Mouse (Mus musculus) c-Kit-positive CD71-positive TER-119-negative erythroid progenitor cells, embryonic 14.5 days (primary cell): Measurements from ENCODE around the gene Crybg3.

Source experiments
- DNase-seq: peaks from one replicate; pipeline ENCODE4 v3.0.0-alpha.2; 2013; ENCODE audit warnings: low read depth

The Crybg3 gene

DNA sequence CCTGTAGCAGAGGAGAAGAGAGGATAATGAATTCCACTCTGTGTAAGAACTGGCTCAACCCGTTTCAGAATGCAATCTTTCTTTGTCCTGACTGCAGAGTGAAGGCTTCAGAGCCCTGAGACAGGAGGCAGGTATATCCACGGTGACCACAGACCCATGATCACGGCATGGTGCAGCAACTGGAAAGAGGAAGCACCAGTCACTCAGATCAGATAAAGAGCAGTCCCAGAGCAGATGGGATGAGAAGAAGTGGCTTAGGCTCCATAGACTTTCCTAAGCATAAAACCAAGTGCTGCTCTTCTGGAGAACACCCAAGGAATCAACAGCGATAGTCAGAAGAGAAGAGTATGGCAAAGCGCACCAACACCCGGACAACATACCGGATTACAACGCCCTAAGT lies 21.5 kb downstream of the Crybg3 start:
- no peak for DNase-seq

DNA sequence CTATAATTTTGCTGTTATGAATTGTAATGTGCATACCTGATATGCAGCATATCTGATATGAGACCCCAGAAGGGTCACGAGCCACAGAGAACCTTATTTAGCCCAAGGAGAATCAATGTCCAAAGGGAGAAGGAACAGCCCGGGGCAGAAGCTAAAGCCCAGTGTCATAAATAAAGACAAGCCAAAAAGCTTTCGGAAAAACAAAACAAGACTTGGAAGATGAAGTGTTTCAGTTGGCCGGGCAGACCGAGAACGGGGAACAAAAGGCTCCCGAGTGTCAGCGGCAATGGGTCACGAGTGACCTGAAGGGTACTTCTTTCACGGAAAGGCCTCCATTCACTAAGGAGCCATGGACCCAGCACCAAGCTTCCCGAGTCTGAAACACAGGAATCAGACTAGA lies 26.8 kb downstream of the Crybg3 start:
- DNase-seq, result no peak

DNA sequence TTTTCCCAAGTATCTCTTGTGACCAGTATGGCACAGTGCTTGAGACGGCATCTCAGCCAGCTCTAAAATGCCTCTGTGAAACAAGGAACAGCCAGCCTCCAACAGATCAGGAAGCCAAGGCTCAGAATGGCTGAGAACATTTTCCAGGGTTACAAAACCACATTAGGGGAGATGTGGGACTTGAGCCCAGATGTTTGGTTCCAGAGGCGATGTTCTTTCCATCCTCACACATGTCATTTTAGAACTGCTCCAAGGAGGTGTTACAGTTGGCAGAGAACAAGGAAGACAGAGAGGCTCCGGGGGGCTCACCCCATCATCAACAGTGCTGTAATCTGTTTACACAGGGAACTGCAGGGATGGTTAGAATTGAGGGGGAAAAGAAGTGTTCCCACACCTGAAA lies 28.1 kb downstream of the Crybg3 start:
- DNase-seq, result no peak

DNA sequence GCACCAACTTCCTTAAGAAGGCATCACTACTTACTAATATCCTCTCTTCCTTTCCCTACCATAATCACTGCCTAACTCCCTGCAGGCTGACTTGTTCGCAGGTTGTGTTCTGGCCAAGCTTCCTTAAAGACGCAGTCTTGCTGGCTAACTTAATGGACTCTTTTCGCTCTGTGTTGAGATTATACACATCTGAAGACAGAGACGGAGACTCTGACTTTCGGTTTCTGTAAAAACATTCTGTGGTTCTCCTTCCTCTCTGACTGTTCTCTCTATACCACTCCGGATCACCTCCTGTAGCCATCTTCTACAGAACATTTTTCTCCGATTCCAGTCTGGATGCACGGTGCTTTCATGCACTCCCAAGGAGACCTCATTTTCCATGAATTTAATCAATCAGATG lies 30.0 kb downstream of the Crybg3 start:
- DNase-seq, result no peak

DNA sequence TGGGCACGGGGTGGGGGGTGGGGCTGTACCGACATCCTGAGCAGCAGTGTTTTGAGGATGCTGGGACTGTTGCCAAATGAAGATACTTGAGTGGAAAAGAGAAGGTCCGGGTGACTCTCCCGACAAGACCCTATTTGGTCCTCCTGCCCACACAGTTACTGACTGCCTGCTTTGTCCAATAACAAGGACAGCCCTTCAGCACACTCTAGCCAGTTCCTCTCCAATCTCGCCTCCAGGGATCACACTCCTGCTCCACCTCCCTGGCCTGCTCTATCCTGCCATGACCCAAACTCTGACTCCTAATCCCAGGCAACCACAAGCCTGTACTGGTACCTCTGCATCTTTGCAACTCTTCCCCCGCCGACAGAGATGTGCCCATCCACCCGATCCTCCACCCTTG lies 30.9 kb downstream of the Crybg3 start:
- no peak for DNase-seq

DNA sequence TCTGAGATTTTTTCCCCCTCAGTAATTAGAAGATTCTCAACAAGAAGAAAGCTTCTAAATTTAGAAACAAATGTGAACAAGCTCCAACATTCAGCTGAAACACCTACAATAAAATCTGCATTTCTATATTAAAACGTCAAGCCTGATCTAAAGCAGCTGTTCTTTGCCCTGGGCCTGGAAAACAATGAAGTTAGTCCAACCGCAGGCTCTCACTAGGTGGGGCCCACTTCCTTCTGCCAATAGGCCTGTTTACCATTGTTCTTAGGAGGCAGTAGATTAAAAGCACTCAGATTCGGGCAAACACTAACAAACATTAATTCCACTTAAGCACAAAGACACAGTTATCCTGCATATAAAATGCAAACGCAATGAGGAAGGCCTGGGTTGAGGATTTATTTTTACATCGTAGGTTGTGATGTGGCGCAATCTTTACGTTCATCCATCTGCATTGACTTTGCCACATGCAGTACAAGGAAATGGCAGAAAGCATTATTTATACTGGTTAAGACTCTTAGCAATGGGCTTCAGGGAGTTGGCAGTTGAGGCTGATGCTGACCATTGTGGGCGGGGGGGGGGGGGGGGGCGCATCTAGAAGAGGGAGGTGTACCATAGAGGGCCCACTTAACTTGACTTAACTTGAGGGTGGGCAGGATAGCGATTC lies 32.9 kb downstream of the Crybg3 start:
- no peak for DNase-seq

DNA sequence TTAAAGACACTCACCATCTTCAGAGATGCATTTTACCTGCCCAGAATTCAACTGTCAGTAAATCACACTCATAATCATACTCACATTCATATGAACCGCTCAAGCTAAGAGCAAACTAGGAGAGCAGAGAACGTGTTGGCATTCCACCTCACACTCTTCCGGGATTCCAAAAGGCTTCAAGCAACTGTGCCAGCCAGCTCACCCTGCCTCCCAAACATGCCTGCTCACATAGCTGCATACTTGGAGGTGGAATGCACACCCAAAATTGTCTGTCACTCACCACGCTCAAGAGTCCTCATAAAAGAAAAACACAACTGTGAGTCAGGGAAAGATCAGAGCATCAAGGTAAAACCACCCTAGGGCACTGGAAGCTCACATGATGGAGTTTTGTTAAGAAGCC lies 34.3 kb downstream of the Crybg3 start:
- no peak for DNase-seq

DNA sequence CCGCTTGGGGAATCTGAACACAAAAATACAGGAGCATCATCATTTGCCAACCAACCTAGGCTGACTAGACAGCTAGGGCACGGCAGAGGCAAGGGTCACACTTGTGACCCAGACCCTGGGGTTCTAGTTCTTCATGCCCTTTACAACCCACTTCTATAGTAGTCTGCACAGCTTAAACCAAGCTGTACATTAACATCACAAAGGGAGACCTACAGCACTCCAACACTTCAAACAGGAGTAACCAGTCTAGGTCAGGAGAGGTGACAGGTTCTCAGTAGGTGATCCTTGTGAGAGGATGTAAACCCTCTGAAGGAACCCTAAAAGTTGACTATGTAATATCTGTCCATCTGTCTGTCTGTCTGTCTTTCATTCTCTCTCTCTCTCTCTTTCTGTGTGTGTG lies 35.1 kb downstream of the Crybg3 start:
- no peak for DNase-seq

DNA sequence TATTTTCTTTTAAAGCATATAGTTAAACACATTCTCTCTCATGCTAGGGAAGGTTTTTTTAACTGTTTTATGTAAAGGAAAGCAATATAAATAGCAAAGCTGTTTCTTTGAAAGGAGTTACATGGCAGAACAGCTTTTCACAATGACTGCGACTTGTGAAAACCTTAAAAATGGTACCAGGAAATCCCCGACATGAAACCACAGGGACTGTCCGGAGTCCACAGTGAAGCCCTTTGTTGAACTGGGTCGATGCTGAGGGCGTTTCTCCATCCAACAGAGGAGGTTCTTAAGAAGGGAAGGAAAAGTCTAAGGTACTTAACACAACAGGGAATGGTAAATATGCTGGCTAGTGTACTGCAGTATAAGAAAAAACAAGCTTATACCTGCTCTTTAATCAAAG lies 36.8 kb downstream of the Crybg3 start:
- no peak for DNase-seq

DNA sequence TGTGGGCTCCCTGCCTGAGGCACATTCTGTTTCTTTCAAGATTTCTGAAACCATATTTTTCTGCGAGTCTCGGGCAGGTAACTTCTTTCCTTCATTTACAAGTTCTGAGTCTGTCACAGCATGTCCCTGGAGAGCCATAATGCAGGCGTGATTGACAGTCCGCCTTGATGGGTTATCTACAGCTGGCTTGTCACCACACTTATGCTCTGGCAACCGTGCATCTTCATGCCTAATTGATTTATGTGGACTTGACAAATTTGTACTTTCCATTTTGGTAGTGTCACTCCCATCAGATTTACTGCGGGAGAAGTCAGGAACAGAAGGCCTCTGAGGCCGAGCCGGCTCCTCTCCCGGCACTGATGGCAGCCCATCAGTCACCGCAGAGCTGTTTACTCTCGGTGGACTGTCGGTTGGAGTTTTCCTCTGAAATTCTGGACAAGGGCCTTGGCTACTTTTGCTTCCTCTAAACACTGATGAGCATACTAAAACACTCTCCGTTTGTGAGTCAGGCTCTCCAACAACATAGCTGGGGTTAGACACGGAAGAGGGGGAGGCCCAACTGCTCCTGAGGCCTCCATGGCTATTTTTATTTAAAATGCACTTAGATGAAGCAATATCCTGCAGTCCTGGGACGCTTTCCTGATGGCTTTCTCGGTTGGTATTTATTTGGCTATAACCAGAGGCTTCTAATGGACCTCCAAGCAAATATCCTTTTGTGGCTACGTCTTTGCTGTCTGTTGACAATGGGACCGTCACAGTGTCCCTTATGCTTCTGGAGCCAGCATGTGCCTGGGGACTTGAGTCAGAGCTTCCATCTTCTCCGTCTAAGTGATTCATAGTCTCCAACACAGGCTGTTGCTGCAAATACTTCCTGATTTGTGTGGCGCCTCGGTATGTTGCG lies 41.2 kb downstream of the Crybg3 start:
- DNase-seq, result no peak

DNA sequence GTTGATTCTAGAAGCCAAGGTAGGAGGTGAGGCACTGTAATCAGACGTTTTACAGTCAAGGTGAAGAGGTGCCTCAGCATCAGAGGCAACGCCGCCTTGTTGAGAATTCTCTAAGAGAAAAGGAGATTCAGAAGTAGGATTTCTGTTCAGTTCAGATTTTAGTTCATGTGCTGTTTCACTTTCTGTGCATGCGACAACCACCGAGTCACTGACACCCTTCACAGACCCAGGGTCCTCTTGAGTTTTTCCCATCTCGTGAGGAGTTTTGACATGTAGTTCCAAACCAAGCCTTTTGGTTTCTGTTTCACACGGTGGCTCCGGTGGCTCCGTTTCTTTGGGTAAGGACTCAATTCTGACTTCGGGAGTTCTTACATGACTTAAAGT lies 41.9 kb downstream of the Crybg3 start:
- DNase-seq, result no peak

DNA sequence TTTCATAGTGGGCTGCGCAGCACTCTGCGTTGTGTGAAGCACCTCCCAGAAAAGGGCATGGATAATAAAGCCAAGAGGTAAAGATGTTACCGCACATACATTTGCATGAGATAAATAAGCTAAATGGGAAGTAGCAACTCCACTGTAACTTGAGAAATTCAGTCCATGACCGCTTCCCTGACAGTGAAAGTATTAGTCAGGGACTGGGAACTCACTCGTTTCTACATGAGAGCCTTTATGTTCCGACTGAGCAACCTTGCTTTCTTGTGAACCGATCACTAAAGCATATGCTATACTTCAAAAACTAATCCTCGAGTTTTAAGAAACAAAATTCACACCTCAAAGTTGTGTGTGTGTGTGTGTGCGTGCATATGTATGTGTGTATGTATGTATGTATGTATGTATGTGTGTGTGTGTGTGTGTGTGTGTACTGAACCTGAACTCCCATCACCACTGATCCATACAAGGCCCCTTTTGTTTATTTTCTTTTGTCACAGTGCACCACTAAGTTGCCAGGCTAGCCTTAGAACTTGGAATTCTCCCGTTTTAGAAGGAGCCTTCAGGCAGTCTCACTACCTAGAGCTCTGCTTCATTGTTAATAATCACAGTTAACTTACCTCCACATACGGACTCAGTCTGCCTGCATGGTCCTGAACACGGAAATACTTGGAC lies 47.2 kb downstream of the Crybg3 start:
- DNase-seq, result no peak

DNA sequence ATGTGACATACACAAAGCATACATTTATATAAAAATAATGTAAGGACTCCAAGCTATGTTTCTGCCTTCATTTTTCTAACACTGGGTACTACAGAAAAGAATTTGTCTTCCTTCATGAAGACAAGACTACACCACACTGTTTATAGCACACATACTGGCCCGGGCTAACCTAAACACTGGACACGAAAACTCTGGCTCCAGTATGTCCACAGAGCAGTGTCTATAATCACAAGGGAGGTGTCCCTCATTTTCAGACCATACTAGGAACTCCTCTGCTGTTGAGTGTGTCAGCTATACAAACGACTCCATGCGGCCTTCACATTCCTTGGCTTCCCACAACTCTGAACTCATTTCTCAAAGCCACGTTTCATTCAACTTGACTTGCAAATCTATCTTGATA lies 49.3 kb downstream of the Crybg3 start:
- no peak for DNase-seq

DNA sequence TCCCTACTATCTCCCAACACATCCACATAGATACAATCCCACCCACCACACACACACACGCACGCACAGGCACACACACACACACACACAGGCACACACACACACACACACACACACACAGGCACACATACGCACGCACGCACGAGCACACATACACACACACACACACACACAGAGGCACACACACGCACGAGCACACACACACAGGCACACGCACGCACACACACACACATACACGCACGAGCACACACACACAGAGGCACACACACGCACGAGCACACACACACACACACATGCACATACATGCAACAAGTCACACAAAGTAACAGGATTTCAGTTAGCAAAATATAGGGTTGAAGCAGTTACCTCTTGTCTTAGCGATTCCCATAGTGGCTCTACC lies 51.1 kb downstream of the Crybg3 start:
- DNase-seq, result no peak

DNA sequence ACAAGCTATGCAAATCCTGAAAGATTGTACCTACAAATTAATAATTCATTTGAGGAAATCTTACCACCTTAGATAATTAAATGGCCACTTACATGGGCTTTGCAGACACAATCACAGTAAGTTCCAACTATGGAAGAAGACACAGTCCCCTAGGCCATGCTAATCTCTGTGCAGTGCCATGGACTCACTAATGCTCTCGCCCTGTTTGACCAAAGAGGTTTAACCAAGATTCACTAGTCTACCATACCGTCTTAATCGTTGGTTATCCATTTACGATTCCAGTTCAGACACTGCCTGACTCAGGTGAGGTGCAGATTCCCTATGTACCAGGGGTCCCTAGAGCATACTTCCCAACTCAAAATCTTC lies 52.2 kb downstream of the Crybg3 start:
- no peak for DNase-seq

DNA sequence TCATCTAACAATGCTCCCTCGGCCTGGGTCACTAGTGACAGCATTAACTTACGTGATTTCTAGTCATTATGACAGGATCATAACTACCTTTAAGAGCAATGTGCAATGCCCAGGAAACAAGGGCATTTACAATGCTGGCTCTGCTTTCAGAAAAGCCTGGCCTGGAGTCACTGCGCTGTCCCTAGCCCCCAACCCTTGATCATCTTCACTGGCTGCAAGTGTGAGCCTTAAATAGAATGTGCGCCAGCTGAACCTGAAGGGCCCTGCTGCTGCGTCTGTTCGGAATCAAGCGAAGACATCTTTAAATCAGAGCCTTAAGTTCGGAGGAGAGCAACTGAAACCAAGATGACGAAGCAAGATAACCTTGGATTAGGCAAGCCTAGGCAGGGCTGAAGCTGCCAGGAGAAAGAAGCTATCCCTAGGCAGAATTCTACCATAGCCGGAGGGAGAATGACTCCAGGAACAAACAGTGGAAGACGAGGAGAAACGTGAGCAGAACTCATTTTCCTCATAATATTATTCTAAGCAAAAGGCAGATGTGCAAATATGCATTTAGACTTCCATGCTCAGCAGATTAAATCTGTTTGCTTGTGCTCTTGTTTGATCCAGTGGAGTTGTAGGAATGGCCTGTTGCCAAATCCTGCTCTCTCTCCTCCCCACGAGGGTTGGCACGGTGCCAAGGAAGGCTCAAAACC lies 52.7 kb downstream of the Crybg3 start:
- no peak for DNase-seq

DNA sequence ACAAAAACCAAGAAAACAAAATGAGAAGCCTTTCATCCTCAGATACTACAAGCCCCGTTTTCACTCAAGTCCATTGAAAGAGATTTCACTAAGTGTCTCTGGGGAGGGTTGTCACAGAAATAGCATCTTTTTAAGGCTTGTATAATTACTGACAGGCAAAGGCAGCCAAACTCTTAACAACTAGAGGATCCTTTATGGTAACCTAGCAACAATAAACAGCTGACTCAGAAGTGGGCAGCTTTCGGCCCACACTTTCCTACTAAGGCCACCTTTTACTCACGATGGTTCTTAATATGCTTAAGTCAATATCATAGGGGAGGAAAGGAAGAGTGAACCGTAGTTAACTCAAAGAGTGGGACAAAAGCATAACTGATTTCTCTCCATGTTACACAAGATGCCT lies 53.3 kb downstream of the Crybg3 start:
- no peak for DNase-seq

DNA sequence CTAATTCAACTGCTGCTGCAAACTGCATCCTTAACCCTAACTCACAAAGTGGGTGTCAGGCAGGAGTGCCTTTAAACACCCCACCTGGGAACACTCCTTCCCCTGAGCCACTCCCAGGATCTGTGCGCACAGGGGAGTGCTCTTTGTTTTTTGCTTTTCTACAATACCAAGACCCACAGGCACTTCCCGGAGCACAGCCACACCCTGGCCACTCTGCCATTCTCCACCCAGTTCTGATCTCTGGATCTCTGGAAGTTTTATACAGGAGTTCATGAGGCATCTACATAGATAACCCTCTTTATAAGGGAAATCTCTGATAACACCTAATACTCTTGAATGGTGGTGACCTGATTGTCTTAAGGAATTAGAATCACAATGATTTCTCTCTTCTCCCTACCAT lies 55.4 kb downstream of the Crybg3 start:
- no peak for DNase-seq

DNA sequence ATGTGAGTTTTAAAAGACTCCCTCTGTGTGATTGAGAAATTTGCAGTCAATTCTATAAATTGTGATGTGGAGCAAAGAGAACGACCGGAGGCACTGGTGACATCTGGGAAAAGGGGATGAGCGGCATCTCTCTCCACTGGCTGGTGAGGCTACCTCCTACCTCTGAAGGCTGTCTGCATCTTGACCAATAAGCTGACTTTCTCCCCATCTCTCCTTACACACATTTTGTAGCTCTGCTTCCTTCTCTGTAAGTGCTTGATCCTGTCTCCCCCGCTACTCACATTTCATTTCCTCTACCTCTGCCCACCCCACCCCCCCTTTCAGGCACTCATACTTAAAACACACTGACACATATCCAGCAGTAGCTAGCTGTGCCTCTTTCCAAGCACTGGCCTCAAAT lies 59.4 kb downstream of the Crybg3 start:
- no peak for DNase-seq

DNA sequence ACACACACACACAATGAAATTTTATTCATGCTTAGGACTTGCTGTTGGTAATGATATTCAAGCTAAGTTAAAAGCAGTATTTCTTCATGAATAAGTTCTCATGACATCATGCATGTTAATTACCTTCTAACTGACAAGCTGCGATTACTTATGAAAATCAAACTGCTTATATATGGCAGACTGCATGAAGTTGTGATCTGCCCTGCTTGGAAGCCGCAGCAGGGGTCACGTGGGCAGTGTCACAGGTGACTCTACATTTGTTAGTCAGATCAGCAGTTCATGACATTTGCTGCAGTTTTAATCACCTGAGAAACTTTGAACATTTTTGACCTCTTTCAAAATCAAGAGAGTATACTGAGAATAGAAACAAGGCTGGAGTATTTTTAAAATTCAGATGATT lies 59.8 kb downstream of the Crybg3 start:
- DNase-seq, result no peak

DNA sequence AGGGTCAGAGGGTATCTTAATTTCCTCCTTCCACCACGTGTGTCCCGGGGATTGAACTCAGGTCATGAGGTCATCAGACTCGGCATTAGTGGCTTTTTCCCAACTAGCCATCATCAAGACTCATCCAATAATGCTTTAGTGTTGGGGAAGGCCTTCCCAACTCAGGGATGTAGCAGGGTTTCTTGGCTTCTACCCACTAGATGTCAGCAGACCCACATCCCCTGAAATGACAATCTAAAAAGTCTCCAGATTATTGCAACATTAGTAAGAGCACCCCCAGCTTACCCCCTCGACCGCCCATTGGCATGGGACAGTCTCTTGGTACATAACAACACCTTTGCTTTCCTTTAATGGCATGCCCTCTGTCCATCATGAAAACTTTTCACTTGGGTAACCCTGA lies 65.1 kb downstream of the Crybg3 start:
- DNase-seq, result no peak

DNA sequence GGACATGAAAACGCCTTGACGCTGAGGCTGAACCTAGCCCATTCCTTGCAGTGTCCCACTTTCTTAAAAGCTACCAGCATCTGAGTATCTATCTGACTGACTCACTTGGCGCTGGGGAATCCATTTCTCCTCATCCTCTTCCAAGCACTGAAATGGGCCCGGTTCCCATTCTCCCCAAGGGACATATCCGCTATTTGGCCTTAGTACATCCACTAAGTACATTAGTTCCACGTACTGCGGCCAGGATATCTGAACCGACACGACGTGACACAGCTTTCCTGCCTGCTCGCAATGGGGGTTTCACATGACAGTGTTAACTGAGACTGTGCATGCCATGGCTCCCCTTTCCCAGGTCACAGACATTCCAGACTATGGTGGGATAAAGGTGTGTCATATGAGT lies 66.4 kb downstream of the Crybg3 start:
- DNase-seq, result no peak

DNA sequence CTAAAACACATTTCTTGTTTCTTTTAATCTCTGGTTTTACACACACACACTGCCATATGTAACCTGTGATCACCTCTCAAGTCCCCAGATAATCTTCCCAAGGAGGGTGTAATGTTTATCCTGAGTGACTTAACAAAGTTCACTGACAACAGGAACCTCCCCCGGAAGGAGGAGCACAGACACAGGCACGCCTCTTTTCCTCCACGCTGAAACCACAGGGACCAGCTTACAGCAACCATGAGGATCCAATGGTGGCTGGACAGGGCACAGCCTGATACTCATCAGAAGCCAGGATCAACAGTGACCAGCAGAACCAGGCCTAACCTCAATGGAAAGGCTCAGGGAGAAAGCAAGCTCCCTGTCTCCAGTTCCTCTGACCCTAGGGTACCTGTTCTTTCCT lies 68.2 kb downstream of the Crybg3 start:
- no peak for DNase-seq
